Mouse (Mus musculus) lung, adult 2 months (tissue): ENCODE results near the gene Agap1.
A peak's percentile ranks its signal among the peaks of the same experiment; 100 is the strongest.

ENCODE experiments used
- CTCF ChIP-seq: fragments of 200-500 bp; IDR thresholded peaks from 2 replicates; pipeline ENCODE4 v1.5.1; 2011; ENCODE audit warnings: mild to moderate bottlenecking, low read length, control low read depth; ENCODE audit not compliant: insufficient read depth
- POLR2A ChIP-seq: fragments of 200-500 bp; IDR thresholded peaks from 2 replicates; pipeline ENCODE4 v1.6.1; 2011; ENCODE audit warnings: low read depth, mild to moderate bottlenecking, control low read depth, low read length, borderline replicate concordance; ENCODE audit errors: extremely low read depth

GRCm38 (mm10) chr1:89943202-89943601 is 488.6 kb downstream of the Agap1 start:
- TF ChIP-seq CTCF (peak; percentile 93), POLR2A (no peak)
